Mouse (Mus musculus) olfactory bulb, adult 2 months (tissue): ENCODE results near the gene Tmem100.

ENCODE experiments used
- CTCF ChIP-seq: fragments of 200-500 bp; IDR thresholded peaks from 2 replicates; pipeline ENCODE4 v1.5.1; 2012; ENCODE audit warnings: low read depth, mild to moderate bottlenecking, low read length, moderate library complexity; ENCODE audit not compliant: insufficient read depth
- POLR2A ChIP-seq: fragments of 200-500 bp; IDR thresholded peaks from 2 replicates; pipeline ENCODE4 v1.6.1; 2012; ENCODE audit warnings: mild to moderate bottlenecking, low read depth, low read length, moderate library complexity; ENCODE audit not compliant: insufficient read depth

DNA sequence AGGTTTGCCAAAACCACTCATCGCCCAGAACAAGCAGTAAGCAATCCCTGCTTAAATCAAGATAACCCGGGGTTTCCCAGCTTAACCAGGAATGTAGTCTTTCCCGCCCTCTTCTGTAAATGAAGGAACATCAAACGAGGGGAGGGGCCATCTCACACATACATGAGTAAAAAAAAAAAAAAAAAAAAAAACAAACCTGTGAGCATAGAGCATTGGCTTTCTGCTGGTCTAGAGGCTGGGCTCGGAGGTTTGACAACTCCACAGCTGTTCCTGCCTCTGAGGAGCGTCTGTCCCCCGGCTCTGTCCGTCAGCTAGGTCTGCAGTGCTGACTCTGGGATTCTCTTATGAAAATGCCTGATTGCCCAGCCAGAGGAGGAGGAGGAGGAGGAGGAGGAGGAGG lies 2.7 kb downstream of the Tmem100 start:
- TF ChIP-seq POLR2A (no peak), CTCF (no peak)
